In genomic region chr8:106151041-106151440, GRCm38 (mm10) we compare ENCODE assay signal across 8 mouse cellular contexts. TPM values are rescaled to one million over a fixed set of nuclear protein-coding genes. Genes with fewer than 3 reads are reported as not detected.
A peak's percentile ranks its signal among the peaks of the same experiment; 100 is the strongest.
DNase-seq lines count a peak whose midpoint lies in the region; ATAC-seq and TF ChIP-seq lines count a peak whose summit lies in the region.

No protein-coding gene starts in this region.

- H3K27me3 ChIP-seq in heart, adult 2 months (ENCODE audit: control insufficient read depth, insufficient read depth, low read length), result no peaks in the 10 kb centered on the region
- no peaks in the 10 kb centered on the region for H3K27me3 ChIP-seq in E14TG2a.4 (ENCODE audit: insufficient read depth, low read length)
- no peaks in the 10 kb centered on the region for H3K27me3 ChIP-seq in forebrain, postnatal 0 days (ENCODE audit: insufficient read depth, low read length)
- no peaks in the 10 kb centered on the region for H3K27me3 ChIP-seq in liver, embryonic 16.5 days (ENCODE audit: control insufficient read depth, insufficient read depth, low read depth, low read length)

- no peak for DNase-seq in heart, adult 2 months
- DNase-seq in heart, postnatal 25 days (ENCODE audit: low spot score), result no peak
- no peak for DNase-seq in forebrain, postnatal 0 days
- DNase-seq in gastrocnemius, postnatal 4 days (ENCODE audit: low spot score in 2 of 2), result no peak
- DNase-seq in cerebellum, adult 11-12 months, result no peak
- DNase-seq in thymus, postnatal 36 days, result no peak

- TF ChIP-seq POLR2A in heart, adult 2 months (IDR thresholded peaks at IDR 0.05; ENCODE audit: insufficient read depth, low read depth, low read length), result no peak

- no peak for ATAC-seq in forebrain, postnatal 0 days
- ATAC-seq in liver, embryonic 16.5 days (ENCODE audit: low read depth), result no peak

- intact Hi-C loops in heart, adult 2 months (cut with DNase I), result loop anchor here (5.0 kb wide), 1 partner anchor 61 kb away; the partner anchor contains the start of genes Prmt7 and Slc7a6os
- intact Hi-C loops in heart, postnatal 25 days (cut with DNase I), result no loop called here

- H3K4me2 ChIP-seq in forebrain, postnatal 0 days (ENCODE audit: low read depth), result peak overlapping the region; percentile 48
- H3K4me2 ChIP-seq in liver, embryonic 16.5 days (ENCODE audit: low read depth, low read length), result peak overlapping the region; percentile 80

- H3K36me3 ChIP-seq in heart, adult 2 months (ENCODE audit: control insufficient read depth, insufficient read depth, low read length), result no peaks in the 10 kb centered on the region
- H3K36me3 ChIP-seq in E14TG2a.4 (ENCODE audit: insufficient read depth, low read length), result peaks cover 38% of the 10 kb centered on the region
- H3K36me3 ChIP-seq in forebrain, postnatal 0 days (ENCODE audit: insufficient read depth), result peaks cover 10% of the 10 kb centered on the region; the same call in 1 of the 2 replicates
- H3K36me3 ChIP-seq in liver, embryonic 16.5 days (ENCODE audit: control insufficient read depth, insufficient read depth), result no peaks in the 10 kb centered on the region

- H3K79me2 ChIP-seq in heart, adult 2 months (replicated peaks; ENCODE audit: control insufficient read depth, insufficient read depth, low read length), result no peaks in the 10 kb centered on the region; the same call in 1 of the 2 replicates

- 62% methylated on average over 9 of the region's 9 CpGs for WGBS in heart, adult 2 months
- 74% methylated on average over 9 of the region's 9 CpGs for WGBS in forebrain, postnatal 0 days
- 63% methylated on average over 9 of the region's 9 CpGs for WGBS in liver, embryonic 16.5 days (ENCODE audit: insufficient replicate concordance)

- no peak overlapping the region for H3K9ac ChIP-seq in heart, adult 2 months (ENCODE audit: low read depth, low read length)
- peak overlapping the region; percentile 58; the same call in 1 of the 2 replicates for H3K9ac ChIP-seq in forebrain, postnatal 0 days
- no peak overlapping the region; the same call in 1 of the 2 replicates for H3K9ac ChIP-seq in liver, embryonic 16.5 days (ENCODE audit: low read depth, low read length)

- H3K27ac ChIP-seq in heart, adult 2 months, result peak overlapping the region; percentile 6
- H3K27ac ChIP-seq in forebrain, postnatal 0 days (ENCODE audit: low read depth, low read length), result no peak overlapping the region
- no peak overlapping the region for H3K27ac ChIP-seq in liver, embryonic 16.5 days (ENCODE audit: low read length)

- no peak for TF ChIP-seq CTCF in heart, adult 2 months (IDR thresholded peaks at IDR 0.05)
- TF ChIP-seq CTCF in E14TG2a.4 (conservative IDR thresholded peaks at IDR 0.05; ENCODE audit: low read length), result no peak
- no peak for TF ChIP-seq CTCF in forebrain, postnatal 0 days (IDR thresholded peaks at IDR 0.05; ENCODE audit: low read depth)

- H3K4me3 ChIP-seq in heart, adult 2 months, result peak overlapping the region; percentile 71
- peak overlapping the region; percentile 90 for H3K4me3 ChIP-seq in E14TG2a.4 (replicated peaks; ENCODE audit: low read length)
- peak overlapping the region; percentile 58 for H3K4me3 ChIP-seq in forebrain, postnatal 0 days (ENCODE audit: low read depth, low read length)
- peak overlapping the region; percentile 72 for H3K4me3 ChIP-seq in liver, embryonic 16.5 days (ENCODE audit: low read depth, low read length)

- no peak for TF ChIP-seq EP300 in heart, adult 2 months (IDR thresholded peaks at IDR 0.05; ENCODE audit: insufficient read depth, low read depth, low read length)

- no peaks in the 10 kb centered on the region for H3K9me3 ChIP-seq in E14TG2a.4 (ENCODE audit: low read length)
- no peaks in the 10 kb centered on the region for H3K9me3 ChIP-seq in forebrain, postnatal 0 days (ENCODE audit: low read length)
- no peaks in the 10 kb centered on the region for H3K9me3 ChIP-seq in liver, embryonic 16.5 days (replicated peaks; ENCODE audit: control insufficient read depth, low read length)

- H3K4me1 ChIP-seq in heart, adult 2 months (ENCODE audit: control insufficient read depth, insufficient read depth, low read length), result peaks cover 1% of the 10 kb centered on the region
- H3K4me1 ChIP-seq in E14TG2a.4 (replicated peaks; ENCODE audit: low read depth, low read length), result peaks cover 29% of the 10 kb centered on the region
- H3K4me1 ChIP-seq in forebrain, postnatal 0 days (ENCODE audit: insufficient read depth), result peaks cover 10% of the 10 kb centered on the region
- H3K4me1 ChIP-seq in liver, embryonic 16.5 days (ENCODE audit: control insufficient read depth, low read depth, low read length), result peaks cover 15% of the 10 kb centered on the region

RNA-seq across cellular contexts. Expression of gene Pla2g15, which starts 0.8 kb away (rescaled TPM):
- total RNA-seq in heart, adult 2 months (2021), result 1 to 10 TPM; 6.5 to 8.6 TPM
- polyA plus RNA-seq in heart, adult 2 months (2012; rRNA removed), result 8.0 and 8.4 TPM in 2 replicates
- 1 to 10 TPM; 7.8 to 8.7 TPM for total RNA-seq in heart, postnatal 25 days (2021)
- total RNA-seq in forebrain, postnatal 0 days (2014; rRNA removed), result 16.0 and 17.8 TPM in 2 replicates
- polyA plus RNA-seq in forebrain, postnatal 0 days (2015; fragmentation: Nextera tagmentation; extraction: Ambion mirVana), result 11.7 and 15.6 TPM in 2 replicates
- 8.8 and 9.1 TPM in 2 replicates for polyA plus RNA-seq in liver, embryonic 16.5 days (2015; fragmentation: Nextera tagmentation; extraction: Ambion mirVana)
- 1 to 10 TPM; 8.6 to 8.9 TPM for total RNA-seq in gastrocnemius, postnatal 4 days (2021)

RNA-seq across cellular contexts. Expression of gene Esrp2, which starts 14.3 kb away (rescaled TPM):
- under 1 TPM; 0.31 to 0.52 TPM for total RNA-seq in heart, adult 2 months (2021)
- polyA plus RNA-seq in heart, adult 2 months (2012; rRNA removed), result 0.29 and 1.1 TPM in 2 replicates
- total RNA-seq in heart, postnatal 25 days (2021), result under 1 TPM; 0.53 to 0.60 TPM
- total RNA-seq in forebrain, postnatal 0 days (2014; rRNA removed), result 0.14 TPM in 1 of 2 replicates, not detected in the other
- polyA plus RNA-seq in forebrain, postnatal 0 days (2015; fragmentation: Nextera tagmentation; extraction: Ambion mirVana), result not detected in 2 replicates
- 17.5 and 20.1 TPM in 2 replicates for polyA plus RNA-seq in liver, embryonic 16.5 days (2015; fragmentation: Nextera tagmentation; extraction: Ambion mirVana)
- under 1 TPM in 1 of 2 experiments, not detected in 1; 0.18 TPM for total RNA-seq in gastrocnemius, postnatal 4 days (2021)

RNA-seq across cellular contexts. Expression of gene Slc7a6, which starts 17.6 kb away (rescaled TPM):
- 10 to 100 TPM; 10.2 to 10.8 TPM for total RNA-seq in heart, adult 2 months (2021)
- polyA plus RNA-seq in heart, adult 2 months (2012; rRNA removed), result 14.7 and 17.4 TPM in 2 replicates
- total RNA-seq in heart, postnatal 25 days (2021), result 10 to 100 TPM; 12.0 to 12.2 TPM
- total RNA-seq in forebrain, postnatal 0 days (2014; rRNA removed), result 29.9 and 43.6 TPM in 2 replicates
- 48.9 and 50.8 TPM in 2 replicates for polyA plus RNA-seq in forebrain, postnatal 0 days (2015; fragmentation: Nextera tagmentation; extraction: Ambion mirVana)
- polyA plus RNA-seq in liver, embryonic 16.5 days (2015; fragmentation: Nextera tagmentation; extraction: Ambion mirVana), result 4.1 and 4.3 TPM in 2 replicates
- 10 to 100 TPM; 10.5 to 11.5 TPM for total RNA-seq in gastrocnemius, postnatal 4 days (2021)

RNA-seq across cellular contexts. Expression of gene Slc7a6os, which starts 59.7 kb away (rescaled TPM):
- total RNA-seq in heart, adult 2 months (2021), result 10 to 100 TPM in 1 of 2 experiments, 1 to 10 TPM in 1; 9.6 to 10.7 TPM
- 7.1 and 8.8 TPM in 2 replicates for polyA plus RNA-seq in heart, adult 2 months (2012; rRNA removed)
- 10 to 100 TPM in 1 of 2 experiments, 1 to 10 TPM in 1; 9.6 to 10.9 TPM for total RNA-seq in heart, postnatal 25 days (2021)
- total RNA-seq in forebrain, postnatal 0 days (2014; rRNA removed), result 59.3 and 73.1 TPM in 2 replicates
- polyA plus RNA-seq in forebrain, postnatal 0 days (2015; fragmentation: Nextera tagmentation; extraction: Ambion mirVana), result 32.4 and 36.3 TPM in 2 replicates
- 9.2 and 9.7 TPM in 2 replicates for polyA plus RNA-seq in liver, embryonic 16.5 days (2015; fragmentation: Nextera tagmentation; extraction: Ambion mirVana)
- total RNA-seq in gastrocnemius, postnatal 4 days (2021), result 10 to 100 TPM; 16.3 to 21.2 TPM

RNA-seq across cellular contexts. Expression of gene Prmt7, which starts 59.7 kb away (rescaled TPM):
- total RNA-seq in heart, adult 2 months (2021), result 10 to 100 TPM; 22.9 to 26.3 TPM
- polyA plus RNA-seq in heart, adult 2 months (2012; rRNA removed), result 21.7 and 32.5 TPM in 2 replicates
- total RNA-seq in heart, postnatal 25 days (2021), result 10 to 100 TPM; 23.1 to 25.8 TPM
- 65.5 and 72.5 TPM in 2 replicates for total RNA-seq in forebrain, postnatal 0 days (2014; rRNA removed)
- polyA plus RNA-seq in forebrain, postnatal 0 days (2015; fragmentation: Nextera tagmentation; extraction: Ambion mirVana), result 47.0 and 49.6 TPM in 2 replicates
- 18.0 and 19.7 TPM in 2 replicates for polyA plus RNA-seq in liver, embryonic 16.5 days (2015; fragmentation: Nextera tagmentation; extraction: Ambion mirVana)
- total RNA-seq in gastrocnemius, postnatal 4 days (2021), result 10 to 100 TPM; 24.9 to 26.5 TPM
